ENCODE assay signal across 26 mouse cellular contexts in the genomic region with DNA sequence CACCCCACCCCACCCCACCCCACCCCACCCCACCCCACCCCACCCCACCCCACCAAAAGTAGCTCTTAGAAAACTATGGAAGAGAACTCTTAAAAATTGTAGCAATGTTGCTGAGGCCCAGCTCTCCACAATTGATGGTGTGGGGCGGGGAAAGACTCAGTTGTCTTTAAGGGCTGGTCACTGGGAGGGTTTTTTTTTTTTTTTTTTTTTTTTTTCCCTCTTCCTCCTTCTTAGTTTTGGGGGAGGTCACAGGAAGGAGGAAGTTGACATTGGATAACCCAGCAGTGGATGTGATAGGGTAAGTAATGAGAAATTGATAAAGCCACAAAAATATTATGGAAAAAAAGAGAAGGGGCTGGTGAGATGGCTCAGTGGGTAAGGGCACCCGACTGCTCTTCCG. TPM values are rescaled to one million over a fixed set of nuclear protein-coding genes. Genes with fewer than 3 reads are reported as not detected.
DNase-seq lines count a peak whose midpoint lies in the region; ATAC-seq and TF ChIP-seq lines count a peak whose summit lies in the region.
"Had no signal": no experiment of that assay in that cellular context is flagged by ENCODE, and none has a peak within 500 bp of the region (broad histone marks: within the 10 kb centered on the region; RNA-seq: fewer than 3 reads in every experiment).

No protein-coding gene starts in this region.

- peak; percentile 2 for DNase-seq in heart, adult 11 months
- no peak for DNase-seq in heart, postnatal 36 days
- DNase-seq in CH12.LX (ENCODE audit: extremely low read depth) (no peak), ES-E14 (ENCODE audit: low read depth, low spot score) (no peak), MEL (ENCODE audit: low read depth, low spot score) (no peak), adipocyte (ENCODE audit: low spot score) (no peak)
- no peak for DNase-seq in embryo, embryonic 11 days
- DNase-seq: adrenal gland, adult 2 months; adrenal gland, adult 8-10 months; adrenal gland, postnatal 10 days; adrenal gland, postnatal 14 days; adrenal gland, postnatal 25 days; adrenal gland, postnatal 36 days; B cell, adult 2 months; cerebellum, adult 11 months; cerebellum, adult 11-12 months; cerebellum, adult 18-20 months; cerebellum, adult 2 months; cerebellum, adult 8-10 months; cerebellum, adult 9-10 months; cerebellum, adult 9-11 months had no signal

- H3K27ac ChIP-seq in CH12.LX (ENCODE audit: insufficient read depth, low read depth): no peak overlapping the region
- no peak overlapping the region; the same call in 1 of the 2 replicates for H3K27ac ChIP-seq in ES-E14 (ENCODE audit: insufficient read depth, low read depth, low read length, poor library complexity, severe bottlenecking)
- H3K27ac ChIP-seq in MEL (ENCODE audit: control insufficient read depth, low read depth, low read length): no peak overlapping the region

- no peak for TF ChIP-seq EP300 in CH12.LX (IDR thresholded peaks at IDR 0.05; ENCODE audit: low read length)
- no peak for TF ChIP-seq EP300 in MEL (IDR thresholded peaks at IDR 0.05; ENCODE audit: low read depth in 1 of 2, low read length in 2 of 2)

- dilution Hi-C loops in CH12.LX (cut with MboI; ENCODE audit: extremely low pct_ligation_motif_present, extremely low pct_unique_long_range_greater_than_20kb, low sequenced_read_pairs): no loop called here

- TF ChIP-seq CTCF in CH12.LX (conservative IDR thresholded peaks at IDR 0.05 in 1 of 2, IDR thresholded peaks at IDR 0.05 in 1 of 2; ENCODE audit: low read depth in 2 of 2, low read length in 2 of 2) (no peak), MEL (IDR thresholded peaks at IDR 0.05 in 2 of 3, conservative IDR thresholded peaks at IDR 0.05 in 1 of 3; ENCODE audit: control insufficient read depth in 1 of 3, insufficient read depth in 1 of 3, low read depth in 2 of 3, low read length in 3 of 3, poor library complexity in 1 of 3, severe bottlenecking in 1 of 3) (no peak)

- TF ChIP-seq POLR2A in CH12.LX (IDR thresholded peaks at IDR 0.05; ENCODE audit: low read depth, low read length) (no peak), MEL (IDR thresholded peaks at IDR 0.05; ENCODE audit: control insufficient read depth in 1 of 2, insufficient read depth in 1 of 2, low read depth in 1 of 2, low read length in 2 of 2, poor library complexity in 1 of 2) (no peak)

- intact Hi-C loops in heart, postnatal 36 days (cut with DNase I): no loop called here

- H3K4me3 ChIP-seq in CH12.LX (replicated peaks in 1 of 3; ENCODE audit: low read depth in 2 of 3, low read length in 2 of 3, poor library complexity in 1 of 3): no peak overlapping the region
- H3K4me3 ChIP-seq in ES-E14 (ENCODE audit: insufficient read depth in 1 of 2, low read depth in 1 of 2, low read length in 2 of 2, poor library complexity in 1 of 2, severe bottlenecking in 1 of 2): no peak overlapping the region
- no peak overlapping the region for H3K4me3 ChIP-seq in MEL (ENCODE audit: control insufficient read depth in 1 of 2, insufficient read depth in 1 of 2, low read depth in 2 of 2, low read length in 2 of 2)

- no peak for ATAC-seq in cerebellum, adult (ENCODE audit: insufficient number of reproducible peaks, low FRiP score, low TSS enrichment)
- ATAC-seq: activated CD4-positive, CD25-positive, alpha-beta regulatory T cell, adult 4 months; CD4-positive, CD25-positive, alpha-beta regulatory T cell, adult 4 months; Patski had no signal

- H3K79me2 ChIP-seq in CH12.LX (replicated peaks; ENCODE audit: control insufficient read depth, extremely low read depth, insufficient read depth, poor library complexity, severe bottlenecking) (no peaks in the 10 kb centered on the region), MEL (ENCODE audit: control insufficient read depth, insufficient read depth, low read length, poor library complexity) (no peaks in the 10 kb centered on the region)

- H3K4me1 ChIP-seq in CH12.LX (ENCODE audit: control insufficient read depth in 1 of 2, insufficient read depth in 2 of 2): peaks cover 6 to 22% of the 10 kb centered on the region in 2 experiments; a peak in 3 of 4 replicates
- peaks cover 0 to 3% of the 10 kb centered on the region in 2 experiments; a peak in 1 of 4 replicates for H3K4me1 ChIP-seq in ES-E14 (ENCODE audit: control insufficient read depth in 2 of 2, insufficient read depth in 2 of 2, low read length in 2 of 2, poor library complexity in 1 of 2)
- no peaks in the 10 kb centered on the region for H3K4me1 ChIP-seq in MEL (ENCODE audit: control insufficient read depth in 1 of 2, insufficient read depth in 2 of 2, low read length in 2 of 2)

- H3K36me3 ChIP-seq in CH12.LX (replicated peaks in 1 of 2; ENCODE audit: control insufficient read depth in 1 of 2, insufficient read depth in 1 of 2, low read length in 1 of 2): no peaks in the 10 kb centered on the region
- H3K36me3 ChIP-seq in ES-E14 (ENCODE audit: control insufficient read depth, insufficient read depth, low read length, poor library complexity, severe bottlenecking): no peaks in the 10 kb centered on the region
- no peaks in the 10 kb centered on the region for H3K36me3 ChIP-seq in MEL (ENCODE audit: control insufficient read depth in 1 of 2, insufficient read depth in 2 of 2, low read length in 2 of 2)
- H3K36me3 ChIP-seq: G1E had no signal

- H3K9me3 ChIP-seq in CH12.LX (replicated peaks; ENCODE audit: low read length): no peaks in the 10 kb centered on the region
- no peaks in the 10 kb centered on the region for H3K9me3 ChIP-seq in ES-E14 (ENCODE audit: control insufficient read depth, insufficient read depth, low read depth, low read length)
- no peaks in the 10 kb centered on the region for H3K9me3 ChIP-seq in MEL (replicated peaks; ENCODE audit: insufficient read depth, low read length)

- TF ChIP-seq RAD21 in CH12.LX (IDR thresholded peaks at IDR 0.05; ENCODE audit: low read depth, low read length) (no peak), MEL (IDR thresholded peaks at IDR 0.05; ENCODE audit: low read depth, low read length) (no peak)

- H3K9ac ChIP-seq in CH12.LX (ENCODE audit: insufficient read depth, low read depth) (no peak overlapping the region), ES-E14 (ENCODE audit: insufficient read depth, low read depth, low read length, poor library complexity, severe bottlenecking) (no peak overlapping the region), MEL (ENCODE audit: control insufficient read depth, low read depth, low read length, poor library complexity, severe bottlenecking) (no peak overlapping the region)

- H3K27me3 ChIP-seq in CH12.LX (replicated peaks): no peaks in the 10 kb centered on the region
- no peaks in the 10 kb centered on the region for H3K27me3 ChIP-seq in MEL (ENCODE audit: control insufficient read depth in 1 of 2, insufficient read depth in 2 of 2, low read length in 2 of 2)

- H3K4me2 ChIP-seq in CH12.LX (ENCODE audit: insufficient read depth, low read depth, poor library complexity, severe bottlenecking): no peak overlapping the region

- in situ Hi-C loops in CH12.LX (cut with MboI; ENCODE audit: low pct_ligation_motif_present, low pct_unique_long_range_greater_than_20kb, low sequenced_read_pairs): no loop called here
- in situ Hi-C loops in ES-E14 (cut with MboI; ENCODE audit: low sequenced_read_pairs in 2 of 2, unreplicated experiment in 2 of 2): no loop called here

TF ChIP-seq in CH12.LX, 34 proteins besides CTCF, POLR2A, EP300 and RAD21:
- TF ChIP-seq ELF1 (IDR thresholded peaks at IDR 0.05; ENCODE audit: low read depth, low read length): no peak
- TF ChIP-seq ZNF384 (IDR thresholded peaks at IDR 0.05; ENCODE audit: low read depth, low read length): peak; percentile 37; the same call in 1 of the 2 replicates

TF ChIP-seq in ES-E14, 5 proteins besides CTCF, POLR2A, EP300 and RAD21:
- TF ChIP-seq ZNF384 (IDR thresholded peaks at IDR 0.05; ENCODE audit: low read depth, low read length) (peak; percentile 62; the same call in 1 of the 2 replicates), MAFK (IDR thresholded peaks at IDR 0.05; ENCODE audit: insufficient read depth, low read depth, low read length) (no peak), HCFC1 (IDR thresholded peaks at IDR 0.05; ENCODE audit: borderline replicate concordance, insufficient read depth, low read length) (no peak)

TF ChIP-seq in MEL, 35 proteins besides CTCF, POLR2A, EP300 and RAD21:
- TF ChIP-seq E2F4 (IDR thresholded peaks at IDR 0.05; ENCODE audit: borderline replicate concordance, low read depth, low read length) (no peak), ZNF384 (IDR thresholded peaks at IDR 0.05; ENCODE audit: low read depth, low read length) (peak; percentile 69), MXI1 (IDR thresholded peaks at IDR 0.05; ENCODE audit: low read depth, low read length) (no peak), ZMIZ1 (IDR thresholded peaks at IDR 0.05; ENCODE audit: low read depth, low read length) (no peak), GATA1 (IDR thresholded peaks at IDR 0.05; ENCODE audit: low read depth, low read length) (no peak), ZC3H11A (IDR thresholded peaks at IDR 0.05; ENCODE audit: low read depth, low read length) (no peak), POLR2AphosphoS2 (IDR thresholded peaks at IDR 0.05; ENCODE audit: low read length) (no peak)

RNA-seq across cellular contexts. Expression of a gene that starts 33.4 kb away (rescaled TPM):
- 100 to 1,000 TPM; 106 to 112 TPM for total RNA-seq in heart, postnatal 36 days (2021)
- total RNA-seq in CH12.LX (2012; rRNA removed): 0.13 and 0.21 TPM in 2 replicates
- 0.18 and 0.24 TPM in 2 replicates for total RNA-seq in CH12.LX (2014; rRNA removed)
- 0.26 and 0.55 TPM in 2 replicates for polyA plus RNA-seq in CH12.LX (2012; ENCODE audit: insufficient read length, low read depth)
- 6.8 and 7.9 TPM in 2 replicates for total RNA-seq in ES-E14 (2012; rRNA removed)
- not detected in 2 replicates for total RNA-seq in MEL (2012; rRNA removed)
- not detected for polyA plus RNA-seq in MEL (2012; ENCODE audit: insufficient read depth in 1 of 2, insufficient read length in 2 of 2, low read depth in 1 of 2, low replicate concordance in 2 of 2, missing spikeins in 1 of 2)
- polyA plus RNA-seq: activated CD4-positive, CD25-positive, alpha-beta regulatory T cell, adult 4 months; adrenal gland, adult 2 months; CD4-positive, CD25-positive, alpha-beta regulatory T cell, adult 4 months; G1E had no signal

Comparison
In these comparisons a context has a peak if more than half of its experiments do, and no peak if none do; other contexts are left out.
1. RNA of a gene that starts 33.4 kb away (total RNA-seq): 106 to 112 TPM in heart, postnatal 36 days; 6.8 to 7.9 TPM in ES-E14, 0.13 to 0.24 TPM in CH12.LX and not detected in MEL; every median in the first group is over 10 times any median in the second.